Mouse (Mus musculus) liver, embryonic 13.5 days (tissue): ENCODE measurements around the gene Tenm2. TPM values are rescaled to one million over a fixed set of nuclear protein-coding genes. Genes with fewer than 3 reads are reported as not detected.

Experiments used
- ATAC-seq: fragments of 200-750 bp; cut with Nextera tagmentation; 2 replicates; pipeline ENCODE4 v1.8.0; 2017; ENCODE audit warnings: low read depth, mild to moderate bottlenecking, moderate number of reproducible peaks, moderate library complexity
- DNase-seq: peaks from one replicate; pipeline ENCODE4 v3.0.0; 2022
- H3K27ac ChIP-seq: fragments of 300-500 bp; sonication (generic); 2 replicates; pipeline ENCODE4 v1.5.1; 2015; ENCODE audit warnings: moderate library complexity, mild to moderate bottlenecking, inconsistent platforms
- H3K27me3 ChIP-seq: fragments of 300-500 bp; sonication (generic); 2 replicates; pipeline ENCODE4 v1.6.1; 2015; ENCODE audit warnings: mild to moderate bottlenecking, inconsistent platforms
- H3K36me3 ChIP-seq: fragments of 300-500 bp; sonication (generic); 2 replicates; pipeline ENCODE4 v1.6.1; 2015; ENCODE audit warnings: mild to moderate bottlenecking, inconsistent platforms
- H3K4me1 ChIP-seq: fragments of 300-500 bp; sonication (generic); replicated peaks from 2 replicates; pipeline ENCODE4 v1.6.1; 2015; ENCODE audit warnings: inconsistent platforms
- H3K4me2 ChIP-seq: fragments of 300-500 bp; sonication (generic); 2 replicates; pipeline ENCODE4 v1.6.1; 2015; ENCODE audit warnings: inconsistent platforms, mild to moderate bottlenecking, moderate library complexity
- H3K4me3 ChIP-seq: fragments of 300-500 bp; sonication (generic); replicated peaks from 2 replicates; pipeline ENCODE4 v1.5.1; 2015; ENCODE audit warnings: mild to moderate bottlenecking, inconsistent platforms
- H3K9ac ChIP-seq: fragments of 300-500 bp; sonication (generic); 2 replicates; pipeline ENCODE4 v1.6.1; 2015; ENCODE audit warnings: mild to moderate bottlenecking, inconsistent platforms
- H3K9me3 ChIP-seq: fragments of 300-500 bp; sonication (generic); replicated peaks from 2 replicates; pipeline ENCODE4 v1.6.1; 2016; ENCODE audit warnings: inconsistent platforms
- WGBS: fragments of 180-500 bp; shearing (Covaris S2); methylation state at CpG from one replicate; pipeline ENCODE4 v1.1.7; 2015; ENCODE audit not compliant: insufficient replicate concordance; 5-methylcytosine and 5-hydroxymethylcytosine counted together
- polyA plus RNA-seq: library from polyadenylated mRNA; unstranded; fragments of >200 nt; fragmentation: Nextera tagmentation; extraction: Ambion mirVana; gene quantifications from 2 replicates; pipeline ENCODE4 v1.2.1, GENCODE M21; 2015

The Tenm2 gene
- polyA plus RNA-seq, 1 experiment from 2014 or later = 0.06 TPM

GRCm38 (mm10) chr11:36801683-36802082 is 434.1 kb downstream of the Tenm2 start:
- DNase-seq (no peak), ATAC-seq (no peak)
- Histone ChIP-seq H3K4me2 (no peak overlapping the region), H3K36me3 (no peaks in the 10 kb centered on the region), H3K4me1 (no peaks in the 10 kb centered on the region), H3K27me3 (no peaks in the 10 kb centered on the region), H3K4me3 (no peak overlapping the region), H3K9me3 (no peaks in the 10 kb centered on the region), H3K9ac (no peak overlapping the region), H3K27ac (no peak overlapping the region)
- 67% methylated on average over 4 of the region's 4 CpGs for WGBS

GRCm38 (mm10) chr11:36799409-36799808 is 436.4 kb downstream of the Tenm2 start:
- H3K27ac ChIP-seq = no peak overlapping the region
- H3K4me3 ChIP-seq = no peak overlapping the region
- no peak for ATAC-seq
- WGBS = 61% methylated on average over 8 of the region's 8 CpGs
- no peaks in the 10 kb centered on the region for H3K4me1 ChIP-seq
- H3K9ac ChIP-seq = no peak overlapping the region
- no peaks in the 10 kb centered on the region for H3K36me3 ChIP-seq
- H3K27me3 ChIP-seq = no peaks in the 10 kb centered on the region
- no peak overlapping the region for H3K4me2 ChIP-seq
- no peak for DNase-seq
- no peaks in the 10 kb centered on the region; the same call in 1 of the 2 replicates for H3K9me3 ChIP-seq

GRCm38 (mm10) chr11:36758009-36758408 is 477.8 kb downstream of the Tenm2 start:
- no peak overlapping the region for H3K27ac ChIP-seq
- no peaks in the 10 kb centered on the region for H3K36me3 ChIP-seq
- 61% methylated on average over 3 of the region's 3 CpGs for WGBS
- H3K4me2 ChIP-seq = no peak overlapping the region
- no peaks in the 10 kb centered on the region for H3K27me3 ChIP-seq
- H3K9me3 ChIP-seq = no peaks in the 10 kb centered on the region
- no peaks in the 10 kb centered on the region for H3K4me1 ChIP-seq
- no peak for ATAC-seq
- no peak overlapping the region for H3K9ac ChIP-seq
- H3K4me3 ChIP-seq = no peak overlapping the region
- DNase-seq = no peak

GRCm38 (mm10) chr11:36746286-36746685 is 489.5 kb downstream of the Tenm2 start:
- DNase-seq (no peak), ATAC-seq (no peak)
- H3K4me2 ChIP-seq = no peak overlapping the region
- 75% methylated on average over 4 of the region's 4 CpGs for WGBS
- H3K4me1 ChIP-seq = no peaks in the 10 kb centered on the region
- no peak overlapping the region for H3K9ac ChIP-seq
- H3K27me3 ChIP-seq = no peaks in the 10 kb centered on the region
- H3K36me3 ChIP-seq = no peaks in the 10 kb centered on the region
- no peak overlapping the region for H3K4me3 ChIP-seq
- no peak overlapping the region for H3K27ac ChIP-seq
- H3K9me3 ChIP-seq = no peaks in the 10 kb centered on the region

- Histone ChIP-seq H3K9me3 (no peaks in the 10 kb centered on the region), H3K36me3 (no peaks in the 10 kb centered on the region), H3K27me3 (no peaks in the 10 kb centered on the region), H3K9ac (no peak overlapping the region), H3K4me3 (no peak overlapping the region), H3K4me2 (no peak overlapping the region), H3K4me1 (no peaks in the 10 kb centered on the region), H3K27ac (no peak overlapping the region)
- DNase-seq = no peak
- 53% methylated on average over 3 of the region's 3 CpGs for WGBS
- no peak for ATAC-seq
These were observed 508.0 kb downstream of the Tenm2 start for GRCm38 (mm10) chr11:36727800-36728199.

- no peaks in the 10 kb centered on the region for H3K9me3 ChIP-seq
- DNase-seq = no peak
- no peak for ATAC-seq
- no peak overlapping the region for H3K4me3 ChIP-seq
- H3K9ac ChIP-seq = no peak overlapping the region
- H3K27me3 ChIP-seq = no peaks in the 10 kb centered on the region
- no peak overlapping the region for H3K4me2 ChIP-seq
- no peaks in the 10 kb centered on the region for H3K4me1 ChIP-seq
- 45% methylated on average over 2 of the region's 2 CpGs for WGBS
- H3K36me3 ChIP-seq = no peaks in the 10 kb centered on the region
- H3K27ac ChIP-seq = no peak overlapping the region
These were observed 532.9 kb downstream of the Tenm2 start for GRCm38 (mm10) chr11:36702881-36703280.

GRCm38 (mm10) chr11:36700951-36701350 is 534.8 kb downstream of the Tenm2 start:
- no peaks in the 10 kb centered on the region for H3K9me3 ChIP-seq
- ATAC-seq = no peak
- H3K27me3 ChIP-seq = no peaks in the 10 kb centered on the region
- no peak for DNase-seq
- H3K36me3 ChIP-seq = no peaks in the 10 kb centered on the region
- no peak overlapping the region for H3K4me2 ChIP-seq
- H3K4me3 ChIP-seq = no peak overlapping the region
- no peak overlapping the region for H3K27ac ChIP-seq
- no peak overlapping the region for H3K9ac ChIP-seq
- WGBS = 69% methylated on average over 3 of the region's 3 CpGs
- no peaks in the 10 kb centered on the region for H3K4me1 ChIP-seq

- 71% methylated on average over 6 of the region's 6 CpGs for WGBS
- no peaks in the 10 kb centered on the region for H3K4me1 ChIP-seq
These were observed 535.6 kb downstream of the Tenm2 start for GRCm38 (mm10) chr11:36700131-36700530.

GRCm38 (mm10) chr11:36698268-36698667 is 537.5 kb downstream of the Tenm2 start:
- ATAC-seq (no peak), DNase-seq (no peak)
- Histone ChIP-seq H3K4me2 (no peak overlapping the region), H3K27me3 (no peaks in the 10 kb centered on the region), H3K9ac (no peak overlapping the region), H3K36me3 (no peaks in the 10 kb centered on the region), H3K4me1 (no peaks in the 10 kb centered on the region), H3K27ac (no peak overlapping the region), H3K9me3 (no peaks in the 10 kb centered on the region), H3K4me3 (no peak overlapping the region)
- WGBS = 54% methylated on average over 7 of the region's 7 CpGs

More at GRCm38 (mm10) chr11:36700131-36700530, 535.6 kb downstream of the Tenm2 start:
- H3K27ac ChIP-seq = no peak overlapping the region
- H3K27me3 ChIP-seq = no peaks in the 10 kb centered on the region
- no peak overlapping the region for H3K4me2 ChIP-seq
- H3K36me3 ChIP-seq = no peaks in the 10 kb centered on the region
- H3K9me3 ChIP-seq = no peaks in the 10 kb centered on the region
- no peak overlapping the region for H3K9ac ChIP-seq
- no peak overlapping the region for H3K4me3 ChIP-seq
- DNase-seq (no peak), ATAC-seq (no peak)

- H3K4me3 ChIP-seq = no peak overlapping the region
- DNase-seq = no peak
- H3K36me3 ChIP-seq = no peaks in the 10 kb centered on the region
- H3K4me1 ChIP-seq = no peaks in the 10 kb centered on the region
- H3K27me3 ChIP-seq = no peaks in the 10 kb centered on the region
- no peak overlapping the region for H3K4me2 ChIP-seq
- WGBS = 45% methylated on average over 8 of the region's 8 CpGs
- no peaks in the 10 kb centered on the region for H3K9me3 ChIP-seq
- no peak overlapping the region for H3K27ac ChIP-seq
- no peak overlapping the region for H3K9ac ChIP-seq
- no peak for ATAC-seq
These were observed 537.9 kb downstream of the Tenm2 start for GRCm38 (mm10) chr11:36697816-36698215.

GRCm38 (mm10) chr11:36697021-36697639 is 538.6 kb downstream of the Tenm2 start:
- Histone ChIP-seq H3K36me3 (no peaks in the 10 kb centered on the region), H3K9me3 (no peaks in the 10 kb centered on the region), H3K4me1 (no peaks in the 10 kb centered on the region), H3K4me2 (no peak overlapping the region), H3K4me3 (no peak overlapping the region), H3K9ac (no peak overlapping the region), H3K27me3 (no peaks in the 10 kb centered on the region), H3K27ac (no peak overlapping the region)
- ATAC-seq (no peak), DNase-seq (no peak)
- WGBS = 63% methylated on average over 10 of the region's 10 CpGs

GRCm38 (mm10) chr11:36694810-36695209 is 541.0 kb downstream of the Tenm2 start:
- DNase-seq = no peak

More at GRCm38 (mm10) chr11:36694810-36695209, 541.0 kb downstream of the Tenm2 start:
- 67% methylated on average over 8 of the region's 8 CpGs for WGBS
- Histone ChIP-seq H3K27ac (no peak overlapping the region), H3K9me3 (no peaks in the 10 kb centered on the region), H3K27me3 (no peaks in the 10 kb centered on the region), H3K4me3 (no peak overlapping the region), H3K4me2 (no peak overlapping the region), H3K9ac (no peak overlapping the region), H3K4me1 (no peaks in the 10 kb centered on the region), H3K36me3 (no peaks in the 10 kb centered on the region)
- no peak for ATAC-seq
